Mouse (Mus musculus) mature B cell (primary cell): ENCODE results near the gene Immp2l.
"Not testable (repeated sequence)": the region's sequence is repeated elsewhere in the genome, so short reads cannot be mapped to it uniquely, and the experiment has no call there.

Source experiments
- in situ Hi-C: fragments of 300-500 bp; cut with MboI; formaldehyde crosslinking; loops from 2 replicates; pipeline ENCODE4 v1.14.3; 2019

Immp2l gene

DNA sequence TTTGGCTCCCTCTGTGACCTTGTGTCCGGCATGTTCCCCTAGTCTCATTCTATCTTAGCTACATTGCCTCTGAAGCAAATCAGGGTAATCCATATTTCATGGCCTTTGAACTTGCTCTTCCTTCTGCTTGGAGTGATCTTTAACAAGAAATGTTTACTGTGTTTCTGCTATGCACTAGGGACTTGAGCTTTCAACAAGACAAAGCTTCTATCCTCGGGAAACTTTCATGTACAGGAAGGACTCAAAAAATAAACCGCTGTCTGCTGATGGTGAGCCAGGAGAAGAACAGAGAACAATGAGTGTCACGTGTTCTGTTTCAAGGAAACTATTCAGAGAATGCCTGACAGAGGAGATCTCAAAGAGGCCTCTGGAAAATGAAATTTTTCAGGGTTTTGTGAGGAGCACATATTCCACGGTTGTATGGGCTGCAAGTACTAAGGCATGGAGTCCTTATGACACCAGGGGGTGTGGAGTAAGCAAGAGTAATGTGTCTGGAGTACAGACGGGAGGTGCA is 814.5 kb downstream of the Immp2l start:
- in situ Hi-C loops, result no loop called here

DNA sequence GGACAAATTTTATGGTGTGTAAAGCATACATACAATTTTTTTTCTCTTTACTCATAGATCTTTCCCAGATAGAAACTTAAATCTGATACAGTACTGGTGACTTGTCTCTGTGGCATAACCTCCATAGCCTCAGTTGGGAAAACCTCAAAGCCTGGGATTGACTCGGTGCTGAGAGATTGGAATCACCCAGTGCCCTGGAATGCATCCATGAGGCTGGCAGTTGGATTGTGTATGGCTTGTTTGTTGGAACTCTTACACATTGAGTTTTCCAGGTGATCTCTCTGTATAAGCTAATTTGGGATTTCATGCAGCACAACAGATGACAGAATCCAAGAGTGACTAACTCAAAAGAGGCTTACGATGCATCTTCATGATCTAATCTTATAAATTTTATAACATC is 815.4 kb downstream of the Immp2l start:
- in situ Hi-C loops, result no loop called here

DNA sequence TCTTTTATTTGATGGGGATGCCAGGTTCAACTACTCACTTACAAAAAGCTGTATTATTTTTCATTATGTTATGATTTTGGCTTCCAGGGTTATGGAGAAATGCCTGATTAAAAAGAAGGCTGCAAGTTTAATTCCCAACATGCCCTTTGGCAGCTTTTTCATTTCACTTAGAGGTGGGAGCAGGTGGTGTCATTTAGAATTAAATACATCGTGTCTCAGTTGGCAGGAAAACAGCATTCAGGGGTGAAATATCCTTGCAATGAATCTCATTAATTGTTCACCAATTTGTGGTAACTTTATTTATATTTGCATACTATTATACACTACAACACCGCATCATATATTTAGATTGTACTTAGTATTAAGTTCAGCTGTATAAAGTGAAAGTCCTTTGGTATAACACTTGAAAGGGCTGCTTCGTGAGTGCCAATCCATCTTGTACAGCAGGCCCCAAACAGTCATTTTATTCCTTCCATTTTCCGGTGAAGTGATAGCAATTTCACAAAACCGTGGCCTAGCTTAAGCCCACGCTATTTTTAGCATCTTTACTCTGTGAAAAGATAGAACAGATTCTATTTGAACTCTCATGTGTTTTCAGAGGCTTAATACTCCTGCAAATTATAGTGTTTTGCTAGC is 818.9 kb downstream of the Immp2l start:
- in situ Hi-C loops, result no loop called here

DNA sequence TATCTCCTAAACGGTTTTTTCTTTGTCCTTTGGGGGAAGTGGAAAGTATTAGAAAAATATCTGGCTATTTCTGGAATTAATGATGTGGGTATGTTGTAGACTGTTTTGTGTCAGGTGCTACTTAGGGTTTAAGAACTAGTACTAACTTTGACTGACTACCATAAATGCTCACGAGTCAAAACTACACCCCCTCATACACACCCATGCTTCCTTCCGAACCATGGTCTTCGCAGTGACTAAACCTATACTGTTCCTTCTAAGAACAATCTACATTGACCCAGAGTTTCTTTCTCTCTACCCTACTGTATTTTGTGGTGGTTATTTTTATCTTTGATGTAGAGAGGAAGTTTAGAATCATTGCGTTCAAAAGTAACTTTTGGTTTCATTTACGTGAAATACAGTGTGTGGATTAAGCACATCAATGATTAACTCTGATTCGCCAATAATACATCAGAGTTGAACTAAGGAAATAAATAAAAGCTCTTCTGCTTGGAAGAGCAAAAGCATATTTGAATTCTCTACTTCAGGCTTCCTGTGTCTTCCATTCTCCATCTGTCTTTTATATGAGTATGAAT is 828.1 kb downstream of the Immp2l start:
- in situ Hi-C loops, result no loop called here

DNA sequence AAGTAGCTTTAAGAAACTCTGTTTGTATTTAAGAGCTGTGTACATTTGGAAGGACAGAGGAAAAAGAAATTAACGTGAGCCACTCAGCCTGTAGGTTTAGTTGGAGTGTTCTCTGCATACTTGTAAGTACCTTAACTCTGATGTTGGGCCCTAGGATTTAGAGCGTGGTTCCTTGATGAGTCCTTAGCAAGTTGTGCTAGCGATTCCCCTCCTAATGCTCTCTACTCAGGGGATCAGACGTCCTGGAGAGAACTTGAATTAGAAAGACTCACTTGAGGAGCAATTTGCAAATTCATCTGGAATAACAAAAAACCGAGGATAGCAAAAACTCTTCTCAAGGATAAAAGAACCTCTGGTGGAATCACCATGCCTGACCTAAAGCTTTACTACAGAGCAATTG is 835.8 kb downstream of the Immp2l start:
- in situ Hi-C loops, result not testable (repeated sequence)

DNA sequence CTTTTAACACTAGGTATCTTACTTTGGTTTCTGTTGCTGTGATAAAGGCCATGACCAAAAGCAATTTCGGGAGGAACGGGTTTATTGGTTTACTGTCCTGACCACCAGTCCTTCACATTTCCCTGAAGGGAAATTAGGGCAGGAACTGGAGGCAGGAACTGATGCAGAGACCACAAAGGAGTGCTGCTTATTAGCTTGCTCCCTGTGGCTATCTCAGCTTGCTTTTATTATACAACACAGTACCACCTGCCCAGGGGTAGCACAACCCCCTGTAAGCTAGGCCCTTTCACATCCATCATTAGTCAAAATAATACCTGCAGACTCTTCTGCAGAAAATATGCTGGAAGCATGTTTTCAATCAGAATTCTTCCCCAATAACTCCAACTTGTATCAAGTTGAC is 844.4 kb downstream of the Immp2l start:
- in situ Hi-C loops, result no loop called here

DNA sequence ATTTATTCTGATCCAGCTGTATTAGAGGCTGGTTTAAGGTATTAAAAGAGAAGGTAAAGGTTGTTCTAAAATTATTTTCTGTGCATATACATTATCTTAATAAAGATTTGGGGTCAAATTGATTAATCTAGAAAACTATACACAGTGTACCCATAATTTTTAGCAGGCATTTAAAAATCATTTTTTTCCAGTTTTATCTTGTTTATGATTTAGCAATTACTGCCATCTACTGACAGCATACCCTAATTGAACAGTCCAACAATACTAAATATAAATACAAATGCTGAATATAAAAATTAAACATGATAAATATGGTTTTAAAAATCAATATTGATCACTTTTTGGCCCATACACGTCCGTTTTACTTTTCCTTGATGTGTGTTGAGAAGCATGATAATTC is 850.1 kb downstream of the Immp2l start:
- in situ Hi-C loops, result no loop called here

DNA sequence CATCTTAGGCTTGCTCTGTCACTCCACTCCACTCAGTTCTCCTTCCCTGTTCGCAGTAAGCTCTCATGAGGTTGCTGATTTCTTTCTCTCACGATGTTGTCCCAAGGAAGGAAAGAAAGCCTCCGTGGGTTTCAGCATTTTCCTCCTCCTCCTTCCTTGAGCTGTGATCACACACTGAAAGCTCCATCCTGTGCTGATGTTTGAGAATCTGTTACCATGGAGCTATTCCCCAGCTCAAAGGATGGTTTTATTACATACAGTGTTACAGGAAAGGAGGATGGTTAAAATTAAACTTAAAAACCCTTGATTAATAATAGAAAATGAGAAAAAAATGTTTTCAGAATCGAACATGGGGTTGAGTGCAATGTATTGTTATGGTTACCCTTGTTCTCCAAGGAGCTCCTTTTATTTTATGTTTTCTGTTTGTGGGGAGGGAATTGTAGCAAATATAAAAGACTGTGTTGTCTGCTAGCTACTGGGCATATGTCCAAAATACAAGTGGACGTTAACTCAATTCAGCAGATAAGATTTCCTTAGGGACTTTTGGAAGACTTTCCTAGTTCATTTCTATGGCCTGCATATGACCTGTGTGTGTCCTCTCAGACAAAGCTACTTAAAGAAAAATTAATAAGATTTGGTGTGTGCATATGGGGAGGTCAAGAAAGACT is 853.5 kb downstream of the Immp2l start:
- in situ Hi-C loops, result no loop called here

DNA sequence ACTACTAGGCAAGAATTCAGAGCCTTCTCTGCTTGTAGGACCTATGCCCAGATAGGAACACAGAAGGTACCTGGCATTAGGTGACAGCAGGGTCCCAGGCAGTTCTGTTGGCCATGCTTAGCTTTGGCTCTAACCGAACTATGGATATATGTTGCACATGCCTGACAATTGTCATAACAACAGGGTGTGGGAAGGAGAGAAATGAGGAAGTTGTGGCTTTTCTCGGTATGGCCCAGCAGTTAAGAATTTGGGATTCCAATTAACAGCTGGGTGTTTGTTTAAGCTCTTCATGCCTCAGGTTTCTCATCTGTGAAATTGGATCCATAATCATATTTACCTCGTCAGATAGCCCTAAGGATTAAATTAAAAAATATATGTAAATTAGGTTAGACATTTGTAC is 854.6 kb downstream of the Immp2l start:
- in situ Hi-C loops, result no loop called here

DNA sequence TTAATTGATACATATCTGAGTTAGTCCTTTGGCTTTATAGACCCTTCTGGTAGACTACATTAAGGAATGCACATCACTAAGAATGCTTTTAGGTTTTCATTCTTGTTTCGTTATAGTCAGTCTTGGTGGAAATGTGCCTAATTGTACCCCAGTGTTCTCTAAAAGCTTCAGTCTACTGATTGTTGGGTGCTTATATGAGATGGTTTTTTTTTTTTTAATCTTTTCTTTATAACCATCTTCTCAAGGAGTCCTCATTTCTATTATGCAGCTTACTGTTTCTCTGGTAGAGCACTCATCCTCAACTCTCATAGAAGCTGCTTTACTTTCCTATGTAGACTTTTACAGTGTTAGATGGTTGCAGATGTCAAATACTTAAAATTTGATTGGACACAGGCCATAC is 855.1 kb downstream of the Immp2l start:
- in situ Hi-C loops, result no loop called here

DNA sequence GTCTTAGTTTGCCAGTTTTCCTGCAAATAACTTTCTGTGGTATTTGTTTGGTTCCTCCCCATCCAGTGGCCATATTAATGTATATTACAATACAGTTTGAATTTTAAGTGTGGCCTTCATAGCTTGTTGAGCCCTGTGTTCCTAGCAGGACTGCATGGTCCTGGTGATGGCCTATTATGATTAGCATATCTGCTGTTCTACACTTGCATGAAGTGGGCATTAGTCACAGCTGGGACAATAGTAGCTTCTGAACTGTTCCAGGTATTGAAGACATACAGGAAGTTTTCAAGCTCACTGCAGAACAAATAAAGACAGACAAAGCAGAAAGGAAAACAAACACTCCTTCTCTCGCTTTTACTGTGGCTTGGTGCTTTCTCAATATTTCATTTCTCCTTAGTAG is 855.5 kb downstream of the Immp2l start:
- in situ Hi-C loops, result no loop called here

DNA sequence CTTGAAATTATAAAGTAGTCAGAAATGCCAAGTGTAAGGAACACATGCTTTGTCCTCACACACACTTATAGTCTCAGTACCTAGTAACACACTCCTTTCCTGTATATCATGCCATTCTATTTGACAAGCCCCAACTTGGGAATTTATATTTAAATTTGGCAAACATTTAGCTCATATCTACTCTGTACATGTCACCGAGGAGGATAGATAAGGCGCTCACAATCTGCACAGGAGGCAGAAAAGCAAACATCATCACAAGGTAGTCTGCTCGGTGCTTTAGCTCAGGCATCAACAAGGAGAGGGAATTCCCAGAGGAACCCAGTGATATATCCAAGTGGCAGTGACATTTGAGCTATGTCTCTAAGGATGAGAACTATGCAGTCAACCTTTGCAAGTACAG is 856.9 kb downstream of the Immp2l start:
- in situ Hi-C loops, result no loop called here

DNA sequence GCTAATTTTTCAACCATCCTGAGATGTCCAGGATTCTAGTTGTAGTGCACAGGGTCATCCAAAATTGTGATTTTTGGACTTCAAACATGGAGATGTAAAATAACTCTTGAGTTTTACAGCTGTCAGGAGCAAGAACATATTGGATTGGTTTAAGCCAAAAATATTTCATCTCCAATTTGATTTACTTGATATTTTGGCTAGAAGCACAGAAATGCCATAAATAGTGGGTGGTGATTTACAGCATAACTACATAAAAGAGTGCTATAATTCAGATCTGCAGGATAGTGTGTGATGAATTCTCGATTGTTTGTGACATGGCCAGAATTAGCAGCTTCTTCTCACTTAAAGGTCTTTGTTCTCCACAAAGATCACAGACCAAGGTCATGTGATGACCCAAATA is 884.1 kb downstream of the Immp2l start:
- in situ Hi-C loops, result no loop called here

DNA sequence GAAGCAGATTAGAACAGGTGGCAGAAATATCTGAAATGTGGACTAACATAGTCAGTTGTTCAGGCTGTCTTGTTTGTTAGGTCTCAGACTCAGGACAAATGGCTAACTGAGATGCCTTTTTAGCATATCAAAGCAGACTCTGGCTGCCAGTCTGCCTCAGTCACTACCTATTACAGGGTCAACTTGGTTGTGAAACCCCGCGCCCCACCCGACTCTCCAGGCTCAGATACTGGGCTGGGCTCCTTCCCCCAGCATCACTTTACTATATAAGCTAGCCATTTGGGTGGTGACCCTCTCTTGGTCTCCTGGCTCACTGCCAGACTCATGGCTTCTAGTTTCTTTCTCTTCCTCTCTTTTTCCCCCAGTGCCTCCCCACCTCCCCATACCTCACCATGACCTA is 887.7 kb downstream of the Immp2l start:
- in situ Hi-C loops, result no loop called here

DNA sequence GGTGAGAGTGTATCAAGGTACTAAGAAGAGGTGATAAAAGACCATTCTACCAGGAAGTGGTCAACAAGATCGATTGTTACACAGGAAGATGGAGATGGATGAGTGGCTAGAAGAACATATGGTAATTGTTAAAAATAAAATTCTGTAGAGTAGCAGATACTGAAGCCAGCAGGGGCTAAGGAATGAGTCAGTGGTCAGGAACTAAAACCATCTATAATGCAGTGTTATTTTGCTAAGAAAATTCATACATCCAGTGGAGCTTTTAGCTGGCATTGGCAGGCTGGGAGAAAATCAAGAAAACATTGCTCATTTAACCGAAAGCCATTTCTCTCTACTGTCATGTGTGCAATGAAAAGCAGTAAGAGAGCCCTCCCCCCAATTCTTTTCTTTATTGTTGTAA is 913.9 kb downstream of the Immp2l start:
- in situ Hi-C loops, result no loop called here

DNA sequence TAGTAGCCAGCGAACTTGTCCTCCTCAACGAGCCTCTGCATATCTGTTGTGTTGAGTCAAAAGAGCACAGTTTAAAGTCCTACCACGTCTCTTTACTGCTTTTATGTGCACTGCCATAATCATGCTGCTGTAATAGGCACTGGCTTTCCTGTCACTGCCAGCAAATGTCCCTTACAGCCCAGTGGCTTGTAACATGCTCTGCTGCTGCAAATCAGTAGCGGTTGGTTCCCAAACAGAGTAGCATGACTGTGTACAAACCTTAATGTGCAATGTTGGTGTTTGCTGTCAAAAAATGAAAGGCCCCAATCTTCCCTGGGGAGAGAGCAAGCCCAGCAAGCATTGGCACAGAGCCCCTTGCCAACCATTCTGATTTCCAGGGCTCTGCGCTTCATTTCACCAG is 918.0 kb downstream of the Immp2l start:
- in situ Hi-C loops, result no loop called here

DNA sequence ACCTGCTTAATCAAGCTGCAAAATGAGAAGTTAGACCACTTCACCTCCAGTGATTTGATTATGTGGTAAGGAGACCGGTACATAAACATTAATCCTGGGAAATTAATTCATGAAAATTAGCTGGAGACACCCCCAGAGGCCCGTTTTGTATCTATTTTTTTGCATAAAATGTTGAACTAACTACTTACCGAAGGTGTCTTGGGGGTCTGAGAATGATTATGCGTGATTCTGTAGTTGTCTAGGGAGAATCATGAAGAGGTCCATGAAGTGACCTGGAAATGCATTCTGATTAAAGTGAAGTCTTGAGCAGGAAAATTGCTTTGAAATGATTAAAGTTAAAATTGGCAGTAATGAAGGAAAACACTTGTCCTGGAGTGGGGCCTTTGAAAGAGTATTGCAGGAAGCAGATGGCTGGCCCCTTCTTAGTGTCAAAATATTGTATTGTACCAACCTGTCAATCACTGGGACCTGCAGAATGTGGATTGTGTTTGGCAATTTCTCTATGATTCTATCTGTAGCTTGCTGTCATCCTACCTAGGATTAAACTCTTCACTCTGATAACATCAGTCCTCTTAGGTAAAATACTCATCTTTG is 920.3 kb downstream of the Immp2l start:
- in situ Hi-C loops, result no loop called here

DNA sequence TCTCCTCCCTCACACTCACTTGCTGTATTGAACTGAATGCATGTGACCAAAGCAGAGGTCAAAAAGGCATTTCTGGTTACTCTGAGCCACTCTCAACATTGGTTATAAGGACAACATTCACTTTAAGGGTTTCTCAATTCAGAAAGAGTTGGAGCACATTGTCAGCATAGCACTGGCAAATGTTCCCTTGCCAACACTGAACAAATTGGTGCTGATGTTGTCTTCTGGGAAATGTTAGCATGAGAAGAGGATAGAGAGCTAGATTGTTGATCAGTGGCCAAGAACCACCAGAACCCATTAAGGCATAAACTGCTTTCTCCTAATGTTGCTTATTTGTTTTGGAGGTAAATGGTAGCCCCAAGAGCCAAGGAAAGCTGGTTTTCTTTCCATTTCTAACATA is 922.6 kb downstream of the Immp2l start:
- in situ Hi-C loops, result no loop called here

DNA sequence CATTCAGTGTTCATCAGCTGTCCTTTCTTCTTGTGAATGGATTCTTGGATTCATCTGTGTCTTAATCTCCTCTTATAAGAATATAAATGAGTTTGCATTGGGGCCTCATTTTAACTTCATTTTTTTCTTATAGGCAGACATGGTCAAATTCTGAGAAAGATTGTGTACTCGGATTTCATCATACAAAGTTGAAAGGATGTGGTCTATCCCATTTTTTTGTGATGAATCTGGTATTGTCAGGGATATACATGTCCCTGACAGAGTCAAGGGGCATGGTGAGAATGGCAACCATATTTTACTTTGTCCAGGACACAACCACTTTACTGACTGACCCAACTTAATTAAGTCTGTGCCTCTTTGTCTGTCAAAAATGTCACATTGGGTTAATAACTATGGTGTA is 925.5 kb downstream of the Immp2l start:
- in situ Hi-C loops, result no loop called here

DNA sequence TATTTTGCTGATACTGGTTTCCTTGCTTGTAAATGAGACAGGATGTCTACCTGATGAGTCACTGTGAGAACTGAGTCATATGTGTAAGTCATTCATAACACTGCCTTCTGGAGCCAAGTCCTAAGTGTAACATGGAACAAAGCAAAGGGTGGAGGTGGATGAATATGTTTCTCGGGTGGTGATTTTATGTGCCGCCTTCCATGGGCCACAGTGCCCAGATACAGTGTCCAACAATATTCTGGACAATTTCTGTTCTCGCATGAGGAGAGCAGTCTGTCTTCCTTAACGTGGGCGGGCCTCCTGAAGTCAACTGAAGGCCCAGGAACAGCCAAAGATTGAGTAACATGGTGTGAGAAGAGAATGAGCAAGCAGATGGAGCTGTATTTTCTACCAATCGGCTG is 926.0 kb downstream of the Immp2l start:
- in situ Hi-C loops, result no loop called here

DNA sequence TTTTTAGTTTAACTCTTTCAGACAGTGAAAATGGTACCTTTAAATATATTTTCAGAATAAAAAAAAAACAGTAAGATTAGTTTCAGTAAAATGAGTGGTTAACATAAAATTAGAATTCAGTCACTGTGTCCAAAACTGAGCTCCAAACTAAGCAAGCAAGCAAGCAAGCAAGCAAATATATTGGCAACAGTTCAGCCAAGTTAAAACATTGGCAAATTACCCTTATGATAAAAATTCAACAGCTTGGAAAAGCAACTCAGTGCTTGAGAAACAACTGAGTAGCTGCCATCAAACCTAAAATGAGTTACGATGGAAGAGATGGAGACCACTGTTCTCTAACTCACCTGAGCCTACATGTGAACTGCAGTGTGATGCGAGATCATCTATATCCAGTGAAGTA is 926.8 kb downstream of the Immp2l start:
- in situ Hi-C loops, result no loop called here

DNA sequence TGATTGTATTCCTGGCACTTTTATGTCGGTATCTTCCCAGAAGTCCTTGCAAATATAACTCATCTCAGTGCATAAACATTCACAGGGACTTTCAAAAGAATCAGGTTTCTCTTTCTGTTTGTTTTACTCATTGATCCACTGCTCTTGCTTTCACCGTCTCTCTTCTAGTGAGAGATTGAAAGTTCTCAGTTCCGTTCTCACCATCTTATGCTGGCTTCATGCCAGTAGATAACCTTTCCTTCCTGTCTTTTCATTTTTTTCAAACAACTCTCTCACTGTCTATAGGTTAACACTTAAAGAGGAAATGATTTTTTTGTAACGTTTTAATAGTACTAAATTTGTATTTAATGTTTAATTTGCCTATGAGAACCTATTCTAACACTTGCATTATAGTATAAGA is 937.1 kb downstream of the Immp2l start:
- in situ Hi-C loops, result no loop called here

DNA sequence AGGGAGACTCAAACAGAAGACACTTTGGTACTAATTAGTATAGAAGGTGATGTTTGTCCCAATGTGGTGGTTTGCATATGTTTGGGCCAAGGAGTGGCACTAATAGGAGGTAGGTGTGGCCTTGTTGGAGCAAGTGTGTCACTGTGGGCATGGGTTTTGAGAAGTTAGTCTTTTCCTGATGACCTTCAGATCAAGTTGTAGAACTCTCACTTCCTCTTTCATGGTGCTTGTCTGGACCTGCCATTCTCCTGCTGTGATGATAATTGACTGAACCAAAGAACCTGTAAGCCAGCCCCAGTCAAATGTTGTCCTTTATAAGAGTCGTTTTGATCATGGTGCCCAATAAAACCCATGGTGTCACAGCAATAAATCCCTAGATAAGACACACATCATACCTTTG is 967.5 kb downstream of the Immp2l start:
- in situ Hi-C loops, result no loop called here
